Mouse (Mus musculus) neural tube, embryonic 13.5 days (tissue): ENCODE measurements around the gene Tef. TPM values are rescaled to one million over a fixed set of nuclear protein-coding genes. Genes with fewer than 3 reads are reported as not detected.

Experiments used
- ATAC-seq: fragments of 200-750 bp; cut with Nextera tagmentation; 2 replicates; pipeline ENCODE4 v1.8.0; 2017; ENCODE audit warnings: low read depth, mild to moderate bottlenecking, moderate TSS enrichment, moderate library complexity
- H3K27ac ChIP-seq: fragments of 300-500 bp; sonication (generic); replicated peaks from 2 replicates; pipeline ENCODE4 v1.5.1; 2015; ENCODE audit warnings: moderate library complexity, mild to moderate bottlenecking, inconsistent platforms
- H3K27me3 ChIP-seq: fragments of 300-500 bp; sonication (generic); 2 replicates; pipeline ENCODE4 v1.6.1; 2015; ENCODE audit warnings: mild to moderate bottlenecking, inconsistent platforms
- H3K36me3 ChIP-seq: fragments of 300-500 bp; sonication (generic); 2 replicates; pipeline ENCODE4 v1.6.1; 2015; ENCODE audit warnings: mild to moderate bottlenecking, inconsistent platforms
- H3K4me1 ChIP-seq: fragments of 300-500 bp; sonication (generic); replicated peaks from 2 replicates; pipeline ENCODE4 v1.6.1; 2015; ENCODE audit warnings: inconsistent platforms
- H3K4me2 ChIP-seq: fragments of 300-500 bp; sonication (generic); 2 replicates; pipeline ENCODE4 v1.6.1; 2015; ENCODE audit warnings: inconsistent platforms, mild to moderate bottlenecking, moderate library complexity
- H3K4me3 ChIP-seq: fragments of 300-500 bp; sonication (generic); 2 replicates; pipeline ENCODE4 v1.5.1; 2015; ENCODE audit warnings: mild to moderate bottlenecking, inconsistent platforms
- H3K9ac ChIP-seq: fragments of 300-500 bp; sonication (generic); 2 replicates; pipeline ENCODE4 v1.6.1; 2015; ENCODE audit warnings: moderate library complexity, mild to moderate bottlenecking, inconsistent platforms
- H3K9me3 ChIP-seq: fragments of 300-500 bp; sonication (generic); 2 replicates; pipeline ENCODE4 v1.6.1; 2016; ENCODE audit warnings: inconsistent platforms
- WGBS: fragments of 180-500 bp; shearing (Covaris S2); methylation state at CpG from one replicate; pipeline ENCODE4 v1.1.7; 2015; 5-methylcytosine and 5-hydroxymethylcytosine counted together
- polyA plus RNA-seq: library from polyadenylated mRNA; unstranded; fragments of >200 nt; fragmentation: Nextera tagmentation; extraction: Ambion mirVana; gene quantifications from 2 replicates; pipeline ENCODE4 v1.2.1, GENCODE M21; 2015

Tef gene
- polyA plus RNA-seq, 1 experiment from 2014 or later = 20.6 TPM

DNA sequence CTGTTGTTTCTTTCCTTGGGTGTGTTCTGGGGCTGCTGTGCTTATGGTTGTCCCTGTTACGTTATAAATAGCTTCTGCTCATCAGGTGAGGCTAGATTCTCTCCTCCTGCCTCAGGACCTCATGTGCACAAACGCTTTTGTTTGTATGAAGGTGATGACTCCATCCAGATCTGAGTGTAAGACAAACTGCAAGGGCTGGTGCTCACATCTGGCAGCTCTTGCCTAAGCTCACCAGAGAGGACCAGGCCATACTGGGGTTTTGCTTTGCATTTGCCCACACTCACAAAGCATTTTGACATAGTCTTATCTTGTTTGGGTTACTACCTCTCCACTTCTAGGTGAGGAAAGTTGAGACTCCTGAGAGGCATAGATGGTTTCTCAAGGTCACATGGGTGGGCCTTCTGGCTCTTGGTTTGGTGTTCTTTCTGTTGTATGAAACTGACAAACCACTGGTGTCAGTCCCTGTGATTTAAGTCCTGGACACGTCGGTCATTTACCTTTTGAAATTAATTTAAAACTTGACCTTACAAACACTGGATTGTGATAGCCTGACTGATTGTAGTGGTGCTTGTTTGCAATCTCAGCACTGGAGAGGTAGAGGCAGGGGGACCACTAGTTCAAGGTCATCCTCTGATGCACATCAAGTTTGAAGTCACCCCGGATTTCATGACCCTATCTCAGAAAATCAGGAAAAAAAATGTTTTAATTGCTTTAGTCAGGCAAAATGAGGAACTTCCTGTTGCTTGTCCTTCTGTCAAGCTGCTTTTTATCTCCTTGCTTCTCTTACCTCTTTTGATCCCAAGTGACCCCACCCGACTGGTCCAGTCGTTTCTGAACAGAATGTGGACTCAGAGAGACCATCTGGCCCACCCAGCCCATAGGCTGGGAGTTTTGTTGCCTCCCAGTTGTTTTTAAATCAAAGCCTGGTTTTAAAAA, 10.7 kb downstream of the Tef start:
- no peak overlapping the region for H3K27ac ChIP-seq
- ATAC-seq = no peak
- peaks cover 45% of the 10 kb centered on the region for H3K4me1 ChIP-seq
- H3K9ac ChIP-seq = peak overlapping the region; percentile 82
- peaks cover 33% of the 10 kb centered on the region for H3K36me3 ChIP-seq
- WGBS = 74% methylated on average over 7 of the region's 7 CpGs
- H3K4me2 ChIP-seq = peak overlapping the region; percentile 79
- H3K27me3 ChIP-seq = no peaks in the 10 kb centered on the region
- peak overlapping the region; percentile 56 for H3K4me3 ChIP-seq
- H3K9me3 ChIP-seq = no peaks in the 10 kb centered on the region

- H3K4me3 ChIP-seq = no peak overlapping the region
- no peak overlapping the region for H3K27ac ChIP-seq
- H3K4me1 ChIP-seq = peaks cover 42% of the 10 kb centered on the region
- ATAC-seq = no peak
- 65% methylated on average over 5 of the region's 5 CpGs for WGBS
- H3K9me3 ChIP-seq = no peaks in the 10 kb centered on the region
- H3K9ac ChIP-seq = no peak overlapping the region; the same call in 1 of the 2 replicates
- H3K36me3 ChIP-seq = peaks cover 44% of the 10 kb centered on the region
- H3K4me2 ChIP-seq = no peak overlapping the region
- no peaks in the 10 kb centered on the region for H3K27me3 ChIP-seq
Measured at GRCm38 (mm10) chr15:81813986-81814705, 11.9 kb downstream of the Tef start.

DNA sequence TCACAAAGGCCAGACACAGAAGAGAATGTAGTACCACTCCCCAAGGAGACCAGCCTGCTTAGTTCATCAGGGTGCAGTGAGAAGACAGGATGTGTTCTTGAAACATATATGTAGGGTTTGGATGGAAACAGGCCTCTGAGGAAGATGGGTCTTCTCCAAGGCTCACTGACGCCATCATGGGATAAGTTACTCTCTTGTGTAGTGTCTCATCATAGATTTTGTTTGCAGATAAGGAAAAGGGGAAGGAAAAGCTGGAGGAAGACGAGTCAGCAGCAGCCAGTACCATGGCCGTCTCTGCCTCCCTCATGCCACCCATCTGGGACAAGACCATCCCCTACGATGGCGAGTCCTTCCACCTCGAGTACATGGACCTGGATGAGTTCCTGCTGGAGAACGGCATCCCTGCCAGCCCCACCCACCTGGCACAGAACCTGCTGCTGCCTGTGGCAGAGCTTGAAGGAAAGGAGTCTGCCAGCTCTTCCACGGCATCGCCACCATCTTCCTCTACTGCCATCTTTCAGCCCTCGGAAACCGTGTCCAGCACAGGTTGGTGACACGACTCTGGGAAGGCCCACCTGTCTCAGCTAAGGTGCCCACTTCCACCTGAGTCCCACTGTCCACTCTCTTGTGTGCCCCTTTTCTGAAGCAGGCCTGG, 12.6 kb downstream of the Tef start:
- Histone ChIP-seq H3K9ac (no peak overlapping the region), H3K27ac (no peak overlapping the region), H3K9me3 (no peaks in the 10 kb centered on the region), H3K4me1 (peaks cover 35% of the 10 kb centered on the region), H3K36me3 (peaks cover 50% of the 10 kb centered on the region), H3K4me2 (no peak overlapping the region), H3K27me3 (no peaks in the 10 kb centered on the region), H3K4me3 (no peak overlapping the region)
- WGBS = 93% methylated on average over 12 of the region's 12 CpGs
- no peak for ATAC-seq

GRCm38 (mm10) chr15:81818404-81818803, 16.2 kb downstream of the Tef start:
- no peak overlapping the region for H3K9ac ChIP-seq
- no peak for ATAC-seq
- H3K4me2 ChIP-seq = no peak overlapping the region
- peaks cover 83% of the 10 kb centered on the region for H3K36me3 ChIP-seq
- H3K4me1 ChIP-seq = peaks cover 10% of the 10 kb centered on the region
- H3K27me3 ChIP-seq = no peaks in the 10 kb centered on the region
- no peak overlapping the region for H3K4me3 ChIP-seq
- no peaks in the 10 kb centered on the region for H3K9me3 ChIP-seq
- H3K27ac ChIP-seq = no peak overlapping the region
- WGBS = 92% methylated on average over 3 of the region's 3 CpGs

DNA sequence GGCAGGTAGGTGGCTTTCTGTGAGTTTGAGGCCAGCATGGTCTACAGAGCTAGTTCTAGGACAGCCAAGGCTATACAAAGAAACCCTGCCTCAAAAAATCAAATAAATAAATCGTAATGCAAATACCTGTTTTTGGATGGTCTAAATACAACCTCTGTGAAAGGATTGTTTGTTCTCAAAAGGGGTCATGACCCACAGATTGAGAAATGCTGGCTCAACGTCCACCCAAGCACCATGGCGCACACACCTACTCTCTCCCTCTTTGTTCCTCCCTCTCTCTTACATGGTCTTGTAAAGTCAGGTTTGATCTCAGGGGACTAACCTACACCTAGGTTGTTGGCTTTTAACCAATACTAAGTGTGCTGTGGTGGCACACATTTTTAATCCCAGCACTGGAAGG, 20.4 kb downstream of the Tef start:
- Histone ChIP-seq H3K4me2 (no peak overlapping the region), H3K27me3 (no peaks in the 10 kb centered on the region), H3K27ac (no peak overlapping the region), H3K9ac (no peak overlapping the region), H3K4me3 (no peak overlapping the region), H3K9me3 (no peaks in the 10 kb centered on the region), H3K36me3 (peaks cover 92% of the 10 kb centered on the region), H3K4me1 (no peaks in the 10 kb centered on the region)
- 86% methylated on average over 3 of the region's 3 CpGs for WGBS
- ATAC-seq = no peak

DNA sequence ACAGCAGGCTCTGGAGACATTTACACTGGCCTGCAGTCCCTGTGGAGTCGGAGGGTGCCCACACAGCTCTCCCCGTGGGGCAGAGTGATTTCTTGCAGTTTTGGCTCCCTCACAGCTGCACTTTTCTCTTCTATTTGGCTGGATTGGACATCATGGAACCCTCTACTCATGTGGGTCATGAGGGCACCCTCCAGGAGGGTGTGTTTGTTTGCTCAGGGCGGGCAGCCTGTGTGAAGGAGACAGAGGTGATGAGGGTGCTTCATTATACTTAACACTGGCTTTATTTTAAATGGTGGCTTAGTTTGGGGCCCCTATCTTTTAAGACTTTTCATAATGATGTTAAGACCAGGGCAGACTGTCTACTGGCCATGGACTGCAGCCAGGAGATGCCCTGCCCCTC, 22.6 kb downstream of the Tef start:
- WGBS = 91% methylated on average over 3 of the region's 3 CpGs
- Histone ChIP-seq H3K4me2 (no peak overlapping the region), H3K4me1 (no peaks in the 10 kb centered on the region), H3K27me3 (no peaks in the 10 kb centered on the region), H3K27ac (no peak overlapping the region), H3K36me3 (peaks cover 76% of the 10 kb centered on the region), H3K4me3 (no peak overlapping the region), H3K9ac (no peak overlapping the region), H3K9me3 (no peaks in the 10 kb centered on the region)
- ATAC-seq = no peak

GRCm38 (mm10) chr15:81828426-81829207, 26.4 kb downstream of the Tef start:
- H3K9me3 ChIP-seq = no peaks in the 10 kb centered on the region
- peaks cover 8% of the 10 kb centered on the region for H3K4me1 ChIP-seq
- no peak overlapping the region for H3K4me3 ChIP-seq
- WGBS = 93% methylated on average over 7 of the region's 7 CpGs
- peaks cover 40% of the 10 kb centered on the region for H3K36me3 ChIP-seq
- no peak overlapping the region for H3K27ac ChIP-seq
- H3K4me2 ChIP-seq = no peak overlapping the region
- no peak overlapping the region for H3K9ac ChIP-seq
- H3K27me3 ChIP-seq = 0 out of 2 replicates have a peak, but pooled peaks cover 4% of the 10 kb centered on the region
- ATAC-seq = no peak

GRCm38 (mm10) chr15:81829208-81829580, 27.0 kb downstream of the Tef start:
- no peak for ATAC-seq
- Histone ChIP-seq H3K4me3 (no peak overlapping the region), H3K36me3 (peaks cover 35% of the 10 kb centered on the region), H3K9me3 (no peaks in the 10 kb centered on the region), H3K4me1 (peaks cover 8% of the 10 kb centered on the region), H3K4me2 (no peak overlapping the region), H3K27ac (no peak overlapping the region), H3K9ac (no peak overlapping the region), H3K27me3 (0 out of 2 replicates have a peak, but pooled peaks cover 4% of the 10 kb centered on the region)
- WGBS = 64% methylated on average over 2 of the region's 2 CpGs

GRCm38 (mm10) chr15:81830530-81830929, 28.3 kb downstream of the Tef start:
- WGBS = 89% methylated on average over 4 of the region's 4 CpGs
- Histone ChIP-seq H3K27me3 (peaks cover 11% of the 10 kb centered on the region), H3K9me3 (no peaks in the 10 kb centered on the region), H3K9ac (no peak overlapping the region; the same call in 1 of the 2 replicates), H3K27ac (no peak overlapping the region), H3K4me2 (no peak overlapping the region), H3K4me1 (peaks cover 14% of the 10 kb centered on the region), H3K4me3 (no peak overlapping the region), H3K36me3 (peaks cover 21% of the 10 kb centered on the region)
- no peak for ATAC-seq

- 16% methylated on average over 24 of the region's 24 CpGs for WGBS
- peak overlapping the region; percentile 45 for H3K9ac ChIP-seq
Measured at GRCm38 (mm10) chr15:81831136-81831825, 29.1 kb downstream of the Tef start.

DNA sequence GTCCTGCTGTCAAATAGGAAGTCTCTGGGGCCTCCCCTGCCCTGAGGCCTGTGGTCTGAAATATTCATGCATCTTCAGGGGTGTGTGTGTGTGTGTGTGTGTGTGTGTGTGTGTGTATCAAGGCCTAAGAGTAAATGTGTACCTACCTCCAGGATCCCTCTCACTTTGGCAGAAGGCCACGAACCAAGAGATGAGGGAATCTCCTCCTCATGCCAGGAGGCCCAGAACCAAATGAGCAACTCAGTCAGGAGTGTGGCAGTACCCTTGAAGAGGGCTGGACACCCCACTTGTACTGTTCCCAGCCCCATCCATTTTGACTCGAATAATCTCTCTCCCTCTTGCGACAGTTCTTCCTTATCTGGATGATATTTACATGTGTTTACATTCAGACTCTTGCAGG, 30.0 kb downstream of the Tef start:
- 79% methylated on average over 3 of the region's 3 CpGs for WGBS
- peaks cover 5% of the 10 kb centered on the region for H3K36me3 ChIP-seq

More at GRCm38 (mm10) chr15:81831136-81831825, 29.1 kb downstream of the Tef start:
- Histone ChIP-seq H3K4me1 (peaks cover 22% of the 10 kb centered on the region), H3K27ac (peak overlapping the region; percentile 49; the same call in 1 of the 2 replicates), H3K36me3 (peaks cover 14% of the 10 kb centered on the region), H3K9me3 (no peaks in the 10 kb centered on the region), H3K4me2 (peak overlapping the region; percentile 23; the same call in 1 of the 2 replicates), H3K4me3 (no peak overlapping the region), H3K27me3 (peaks cover 18% of the 10 kb centered on the region)
- peak; percentile 90 for ATAC-seq

More for the DNA sequence above, 30.0 kb downstream of the Tef start:
- H3K4me1 ChIP-seq = peaks cover 28% of the 10 kb centered on the region
- H3K4me3 ChIP-seq = no peak overlapping the region
- no peak overlapping the region for H3K4me2 ChIP-seq
- peaks cover 18% of the 10 kb centered on the region for H3K27me3 ChIP-seq
- H3K9me3 ChIP-seq = no peaks in the 10 kb centered on the region
- H3K27ac ChIP-seq = no peak overlapping the region
- H3K9ac ChIP-seq = no peak overlapping the region
- no peak for ATAC-seq
